Mouse (Mus musculus): ENCODE measurements around the gene AC140267.1. TPM values are rescaled to one million over a fixed set of nuclear protein-coding genes. Genes with fewer than 3 reads are reported as not detected.

Gene AC140267.1
- not detected for polyA plus RNA-seq (2017; shearing (Covaris generic))

DNA sequence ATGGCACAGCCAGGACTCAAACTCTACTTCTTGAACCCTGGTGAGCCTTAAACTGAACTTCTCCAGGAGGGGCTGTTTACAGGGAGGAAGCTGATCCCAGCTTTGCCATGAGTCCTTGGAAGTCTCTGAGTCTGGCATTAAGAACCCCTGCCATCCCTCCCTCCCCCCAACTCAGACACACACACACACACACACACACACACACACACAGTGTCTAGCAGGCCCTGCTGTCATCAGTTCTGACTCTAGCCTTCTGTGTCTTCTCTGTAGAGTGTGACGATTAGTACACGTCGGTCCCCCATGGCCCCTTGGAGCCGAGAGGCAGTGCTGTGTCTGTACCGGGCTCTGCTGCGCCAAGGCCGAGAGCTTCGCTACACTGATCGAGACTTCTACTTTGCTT lies at the start of gene AC140267.1:
TSS of gene AC140267.1 (plus strand) at position 301 of the 400 bp plus-strand sequence.

DNA sequence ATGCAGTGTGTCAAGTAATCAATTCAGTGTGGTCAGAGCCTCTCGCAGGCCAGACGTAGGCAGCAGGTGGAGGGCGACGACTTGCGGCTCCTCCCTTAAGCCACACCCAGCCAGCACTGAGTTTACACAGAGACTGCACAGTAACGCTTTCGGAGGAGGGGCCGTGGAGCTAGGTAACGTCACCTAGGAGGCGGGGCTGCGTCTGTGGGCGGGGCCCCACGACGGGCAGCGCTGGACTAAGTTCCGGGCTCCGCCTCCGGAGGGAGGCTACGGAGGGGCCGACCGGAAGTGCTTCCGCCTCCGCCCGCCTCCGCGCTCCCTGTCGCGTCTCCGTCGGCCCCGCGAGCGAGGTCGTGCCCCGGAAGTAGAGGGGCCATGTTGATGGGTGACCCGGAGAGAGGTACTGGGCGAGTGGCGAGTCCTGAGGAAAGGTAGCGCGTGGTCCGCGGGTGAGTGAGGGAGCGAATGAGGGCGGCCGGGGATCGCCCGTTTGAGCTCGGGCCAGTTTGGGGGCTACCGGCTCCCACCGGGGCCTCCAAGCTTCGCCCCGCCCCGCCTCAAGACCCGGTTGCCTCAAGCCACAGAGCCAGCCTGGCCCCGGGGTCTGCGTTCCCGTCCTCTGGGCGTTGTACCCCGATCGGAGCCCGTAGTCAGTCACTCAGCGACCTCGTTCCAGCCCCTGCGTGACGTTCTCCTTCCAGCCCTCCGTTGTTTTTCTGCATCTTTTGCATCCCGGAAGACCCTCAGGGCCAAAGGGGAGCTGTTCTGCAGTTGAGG lies 1.7 kb upstream of the AC140267.1 start, which contains the start of gene Mief1:
TSS of gene Mief1 (plus strand) at position 286 of the 777 bp plus-strand sequence.

DNA sequence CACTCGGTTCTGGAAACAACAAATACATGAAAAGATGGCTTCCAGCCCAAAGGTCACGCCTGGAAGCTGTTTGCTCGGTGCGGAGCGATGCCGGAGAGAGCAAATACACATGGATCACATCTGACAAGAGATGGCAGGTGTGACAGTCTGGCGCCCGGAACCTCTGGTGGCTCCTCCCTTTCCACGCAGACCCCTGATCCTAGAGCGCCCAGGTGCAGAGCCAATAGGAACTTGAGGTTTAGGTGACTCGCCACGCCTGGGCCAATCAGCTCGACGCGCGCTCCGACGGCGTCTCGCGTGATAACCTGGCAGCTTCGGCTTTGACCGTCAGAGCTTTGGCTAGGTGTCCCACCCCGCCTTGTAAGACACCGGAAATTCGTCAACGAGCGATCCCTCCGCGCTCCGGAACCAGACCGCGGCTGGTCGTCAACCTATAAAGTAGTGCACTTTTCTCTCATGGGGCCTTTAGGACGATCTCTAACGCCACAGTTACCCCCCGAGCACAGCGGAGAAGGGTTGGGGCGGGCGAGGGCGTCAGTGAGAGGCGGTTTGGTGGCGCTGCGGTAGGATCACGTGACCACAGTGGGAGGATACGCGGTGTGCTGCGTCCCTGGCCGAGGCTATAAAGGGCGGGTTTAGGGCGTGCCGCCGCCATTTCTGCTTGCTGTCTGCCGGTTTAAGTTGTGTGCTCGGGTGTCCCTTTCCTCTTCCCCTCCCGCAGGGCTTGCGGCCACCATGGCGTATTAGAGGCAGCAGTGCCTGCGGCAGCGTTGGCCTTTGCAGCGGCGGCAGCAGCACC lies 19.4 kb downstream of the AC140267.1 start, which contains the start of gene Atf4:
TSS of gene Atf4 (plus strand) at position 338 of the 799 bp plus-strand sequence.

DNA sequence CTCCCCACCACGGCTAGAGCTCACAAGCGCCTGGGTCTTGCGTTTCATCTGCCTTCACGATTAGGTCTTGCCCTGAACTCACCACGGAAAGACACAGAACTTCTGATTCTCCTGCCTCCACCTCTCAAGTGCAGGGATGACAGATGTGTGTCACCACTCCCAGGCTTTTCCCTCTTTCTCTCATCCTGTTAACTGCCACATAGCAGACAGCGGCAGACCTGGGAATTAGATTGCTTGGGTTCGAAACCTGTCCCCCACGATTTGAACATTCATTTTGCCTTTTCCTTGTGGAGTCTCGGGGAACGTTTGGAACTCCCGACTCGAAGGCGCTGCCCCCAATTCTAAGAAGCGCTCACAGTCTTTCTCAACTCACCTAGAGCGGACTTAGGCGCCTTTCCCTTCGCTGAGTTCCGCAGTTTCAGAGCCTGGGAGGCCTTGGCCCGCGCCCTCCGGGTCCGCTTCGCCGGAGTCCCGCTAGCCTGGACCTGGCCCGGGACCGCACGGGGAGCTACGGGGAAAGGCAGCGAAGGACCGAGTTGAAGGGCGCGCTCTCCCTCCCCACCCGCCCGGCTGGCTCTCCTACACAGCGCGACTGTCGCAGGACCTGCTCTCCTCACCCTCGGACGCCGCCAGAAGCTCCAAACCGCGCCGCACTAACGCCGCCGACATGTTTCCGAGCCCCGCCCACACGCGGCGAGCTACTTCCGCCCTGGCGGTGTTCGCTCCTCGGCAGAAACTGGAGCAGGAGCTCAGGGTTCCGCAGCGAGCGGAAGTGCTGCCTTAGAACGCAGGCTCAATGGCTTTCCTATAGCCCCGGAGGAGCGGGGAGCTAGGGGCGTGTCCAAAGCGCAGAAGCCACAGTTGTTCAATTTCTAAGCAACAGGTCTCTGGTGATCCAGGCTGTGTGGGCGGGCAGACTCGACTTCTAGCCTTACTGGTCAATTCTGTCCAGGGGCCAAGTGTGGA lies 28.3 kb downstream of the AC140267.1 start, which contains the start of gene Rps19bp1:
TSS of gene Rps19bp1 (minus strand) at position 706 of the 966 bp plus-strand sequence.

Other genes with a start within 250 kb of the AC140267.1 start
- gene Pdgfb, start 220.9 kb upstream of the AC140267.1 start, polyA plus RNA-seq (2017; shearing (Covaris generic)): 0.19 TPM
- not detected for gene Syngr1, start 144.5 kb upstream of the AC140267.1 start, polyA plus RNA-seq (2017; shearing (Covaris generic))
- gene Rpl3, start 144.0 kb upstream of the AC140267.1 start, polyA plus RNA-seq (2017; shearing (Covaris generic)): 1,599 TPM
- 15.1 TPM for gene Tab1, start 102.7 kb upstream of the AC140267.1 start, polyA plus RNA-seq (2017; shearing (Covaris generic))
- not detected for gene Mgat3, start 62.1 kb upstream of the AC140267.1 start, polyA plus RNA-seq (2017; shearing (Covaris generic))
- gene Mief1, start 1.8 kb upstream of the AC140267.1 start, polyA plus RNA-seq (2017; shearing (Covaris generic)): 22.7 TPM
- 327 TPM for gene Atf4, start 19.3 kb downstream of the AC140267.1 start, polyA plus RNA-seq (2017; shearing (Covaris generic))
- 24.1 TPM for gene Rps19bp1, start 28.5 kb downstream of the AC140267.1 start, polyA plus RNA-seq (2017; shearing (Covaris generic))
- not detected for gene Cacna1i, start 51.4 kb downstream of the AC140267.1 start, polyA plus RNA-seq (2017; shearing (Covaris generic))

Data from effector memory CD4-positive, alpha-beta T cell, adult 5 months (primary cell).